Mouse (Mus musculus) myocyte (in vitro differentiated cells): ENCODE data around the gene Cct3.

Experiments
- E2F4 ChIP-seq: IDR thresholded peaks from one replicate; pipeline ENCODE4 v1.6.1; 2011; ENCODE audit warnings: mild to moderate bottlenecking, control low read depth, moderate library complexity; ENCODE audit not compliant: insufficient read depth
- POLR2A ChIP-seq: IDR thresholded peaks from one replicate; pipeline ENCODE4 v1.6.1; 2011; ENCODE audit warnings: low read depth, mild to moderate bottlenecking, control low read depth, moderate library complexity; ENCODE audit not compliant: insufficient read length
- POLR2AphosphoS2 ChIP-seq: IDR thresholded peaks from one replicate; pipeline ENCODE4 v1.6.1; 2011; ENCODE audit warnings: low read depth, control low read depth; ENCODE audit not compliant: insufficient read length
- SRF ChIP-seq: IDR thresholded peaks from one replicate; pipeline ENCODE4 v1.6.1; 2011; ENCODE audit warnings: low read depth; ENCODE audit not compliant: control insufficient read depth, insufficient read length
- USF1 ChIP-seq: IDR thresholded peaks from one replicate; pipeline ENCODE4 v1.6.1; 2011; ENCODE audit warnings: low read depth, mild to moderate bottlenecking, control low read depth, moderate library complexity

DNA sequence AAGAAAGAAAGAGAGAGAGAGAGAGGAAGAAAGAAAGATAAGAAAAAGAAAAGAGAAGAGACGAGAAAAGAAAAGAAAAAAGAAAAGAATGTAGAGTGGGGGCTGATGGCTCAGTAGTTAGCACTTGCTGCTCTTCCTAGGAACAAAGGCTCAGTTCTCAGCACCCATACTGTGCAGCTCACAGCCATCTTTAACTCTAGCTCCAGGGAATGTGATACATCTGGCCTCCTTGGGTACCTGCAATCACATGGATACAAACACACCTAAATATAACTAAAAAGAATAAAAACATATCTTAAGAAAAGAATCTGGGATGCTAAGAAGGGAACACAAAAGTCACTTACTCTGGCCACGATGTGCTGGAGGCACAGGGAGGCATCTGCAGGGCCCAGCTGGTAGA lies 20.8 kb upstream of the Cct3 start:
- TF ChIP-seq POLR2A (no peak), POLR2AphosphoS2 (no peak), SRF (no peak), E2F4 (no peak), USF1 (no peak)
